Mouse (Mus musculus) cerebellum, postnatal 4 days (tissue): ENCODE data around the gene Espn.

Experiments used
- DNase-seq, 2 experiments: peaks; one replicate each; pipeline ENCODE4 v3.0.0; 2022; ENCODE audit warnings: low spot score in 2 of 2, mixed read lengths in 1 of 2

Espn gene

DNA sequence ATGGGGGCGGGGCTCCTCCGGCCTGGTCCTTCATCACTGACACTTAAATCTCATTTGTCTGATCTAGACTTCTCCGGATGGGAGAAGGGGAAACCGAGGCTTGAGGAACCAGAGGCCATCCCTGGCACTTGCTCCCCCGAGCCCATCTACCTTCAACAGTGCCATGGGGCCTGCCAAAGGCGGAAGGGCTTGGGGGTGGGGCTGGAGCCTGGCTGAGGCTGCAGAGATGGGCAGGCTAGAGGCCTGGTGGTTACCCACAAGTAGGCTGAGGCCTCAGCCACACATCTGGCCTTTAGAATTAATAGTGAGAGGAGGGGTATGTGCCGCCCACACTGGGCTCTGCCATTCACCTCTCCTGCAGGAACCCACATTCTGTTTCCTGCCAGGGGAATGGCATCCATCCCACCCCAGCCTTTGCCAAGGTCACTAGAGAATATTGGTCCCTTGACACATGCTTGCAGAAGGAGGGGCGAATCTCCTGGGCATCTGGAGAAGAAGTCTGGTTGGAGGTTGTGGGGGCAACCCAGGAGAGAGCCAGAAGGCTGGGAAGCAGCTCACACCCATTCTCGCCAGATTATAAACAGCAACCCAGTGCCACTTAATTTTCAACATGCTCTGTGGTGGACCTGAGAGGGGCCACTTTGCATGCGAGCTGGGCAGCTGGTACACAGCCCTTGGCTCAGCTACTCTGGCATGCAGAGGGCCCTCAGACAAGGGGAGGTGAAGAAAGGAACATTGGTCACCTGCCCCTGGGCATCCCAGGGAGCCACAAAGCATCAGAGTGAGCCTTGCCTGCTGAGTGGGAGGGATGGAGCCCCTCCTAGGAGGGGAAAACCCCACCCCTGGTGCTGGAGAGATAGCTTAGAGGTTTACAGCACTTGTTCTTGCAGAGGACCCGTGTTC, 81.4 kb downstream of the Espn start:
- DNase-seq = no peak
